21 mouse cellular contexts compared by ENCODE assay signal in the genomic region with DNA sequence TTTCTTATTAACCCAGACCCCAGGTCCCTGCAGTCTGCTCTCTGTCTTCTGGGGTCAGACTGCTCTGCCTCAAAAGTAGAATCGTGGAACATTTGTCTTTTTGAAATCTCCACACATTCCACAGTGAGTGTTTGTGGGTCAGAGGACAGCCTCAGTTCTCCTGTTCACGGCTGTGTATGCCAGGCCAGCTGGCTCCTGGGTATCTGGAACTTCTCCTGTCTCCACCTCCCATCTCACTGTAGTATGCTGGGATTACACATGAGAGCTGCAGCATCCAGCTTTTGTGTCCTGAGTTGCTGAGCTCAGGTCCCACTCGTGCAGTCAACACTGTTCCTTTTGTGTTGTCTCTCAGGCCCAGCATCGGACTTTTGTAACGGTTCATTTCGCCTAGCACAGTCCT. TPM values are rescaled to one million over a fixed set of nuclear protein-coding genes. Genes with fewer than 3 reads are reported as not detected.
"Had no signal": no experiment of that assay in that cellular context is flagged by ENCODE, and none has a peak within 500 bp of the region (broad histone marks: within the 10 kb centered on the region; RNA-seq: fewer than 3 reads in every experiment).

No protein-coding gene starts in this region.

- H3K9me3 ChIP-seq: limb, embryonic 13.5 days; liver, embryonic 15.5 days; megakaryocyte, embryonic 14.5 days; midbrain, embryonic 10.5 days; neural tube, embryonic 12.5 days; neural tube, embryonic 15.5 days had no signal

- H3K27me3 ChIP-seq: limb, embryonic 13.5 days; liver, embryonic 15.5 days; megakaryocyte, embryonic 14.5 days; neural tube, embryonic 12.5 days; neural tube, embryonic 15.5 days had no signal

- H3K4me3 ChIP-seq: layer of hippocampus, adult 2 months; limb, embryonic 13.5 days; liver, embryonic 15.5 days; megakaryocyte, embryonic 14.5 days; midbrain, embryonic 10.5 days; neural tube, embryonic 12.5 days; neural tube, embryonic 15.5 days had no signal

- H3K4me2 ChIP-seq: limb, embryonic 13.5 days; liver, embryonic 15.5 days; neural tube, embryonic 12.5 days; neural tube, embryonic 15.5 days had no signal

- H3K36me3 ChIP-seq: limb, embryonic 13.5 days; liver, embryonic 15.5 days; neural tube, embryonic 12.5 days; neural tube, embryonic 15.5 days had no signal

- H3K4me1 ChIP-seq: midbrain, embryonic 10.5 days; neural tube, embryonic 12.5 days; neural tube, embryonic 15.5 days had no signal

- H3K27ac ChIP-seq: kidney, postnatal 0 days; layer of hippocampus, adult 2 months; limb, embryonic 13.5 days; liver, embryonic 15.5 days; midbrain, embryonic 10.5 days; neural tube, embryonic 12.5 days; neural tube, embryonic 15.5 days had no signal

- DNase-seq: kidney, adult 2 months; layer of hippocampus, adult 9-11 months; left cerebral cortex, postnatal 4 days; lung, adult 2 months; lung, postnatal 36 days; midbrain, embryonic 14.5 days; right cerebral cortex, adult 18-20 months; right cerebral cortex, postnatal 14 days; right cerebral cortex, postnatal 4 days; thymus, postnatal 36 days had no signal

- H3K9ac ChIP-seq: limb, embryonic 13.5 days; liver, embryonic 15.5 days; neural tube, embryonic 12.5 days; neural tube, embryonic 15.5 days had no signal

RNA-seq across cellular contexts. Expression of a gene that starts 9.3 kb away (rescaled TPM):
- total RNA-seq: layer of hippocampus, adult 2 months; layer of hippocampus, postnatal 25 days; left cerebral cortex, adult 18-20 months; left cerebral cortex, postnatal 14 days; left cerebral cortex, postnatal 4 days had no signal
- polyA plus RNA-seq: midbrain, embryonic 14.5 days; neural tube, embryonic 15.5 days had no signal
